Mouse (Mus musculus) kidney, adult 18-20 months (tissue): Measurements from ENCODE around the gene Col27a1.
A peak's percentile ranks its signal among the peaks of the same experiment; 100 is the strongest.

Experiments
- DNase-seq: peaks from one replicate; pipeline ENCODE4 v3.0.0; 2021

The Col27a1 gene

GRCm38 (mm10) chr4:63213907-63214621 lies at the start of gene Col27a1:
Gene Col27a1, plus strand, starts transcription at chr4:63214004.
- DNase-seq: peak; percentile 42

- DNase-seq: peak; percentile 60
These were observed 48.2 kb upstream of the Col27a1 start for GRCm38 (mm10) chr4:63165636-63166035.

GRCm38 (mm10) chr4:63166323-63166722 lies 47.5 kb upstream of the Col27a1 start:
- DNase-seq: no peak

- peak; percentile 55 for DNase-seq
These were observed 43.7 kb upstream of the Col27a1 start for GRCm38 (mm10) chr4:63170061-63170460.

- DNase-seq: peak; percentile 49
These were observed 42.7 kb upstream of the Col27a1 start for GRCm38 (mm10) chr4:63171122-63171521.

GRCm38 (mm10) chr4:63171969-63172685 lies 41.7 kb upstream of the Col27a1 start, which contains the start of gene Kif12:
Gene Kif12, minus strand, starts transcription at chr4:63172131.
- peak; percentile 87 for DNase-seq

GRCm38 (mm10) chr4:63181556-63181955 lies 32.2 kb upstream of the Col27a1 start:
- DNase-seq: peak; percentile 72

- DNase-seq: peak; percentile 46
These were observed 27.4 kb upstream of the Col27a1 start for GRCm38 (mm10) chr4:63186281-63186870.

- DNase-seq: no peak
These were observed 22.2 kb upstream of the Col27a1 start for GRCm38 (mm10) chr4:63191641-63192040.

- no peak for DNase-seq
These were observed 19.4 kb upstream of the Col27a1 start for GRCm38 (mm10) chr4:63194366-63194765.

GRCm38 (mm10) chr4:63199366-63199765 lies 14.4 kb upstream of the Col27a1 start:
- DNase-seq: no peak

GRCm38 (mm10) chr4:63203874-63204273 lies 9.9 kb upstream of the Col27a1 start:
- no peak for DNase-seq

GRCm38 (mm10) chr4:63205583-63205982 lies 8.2 kb upstream of the Col27a1 start:
- no peak for DNase-seq

- peak; percentile 83 for DNase-seq
These were observed 1.6 kb downstream of the Col27a1 start for GRCm38 (mm10) chr4:63215185-63215992.

- DNase-seq: peak; percentile 71
These were observed 2.3 kb downstream of the Col27a1 start for GRCm38 (mm10) chr4:63215993-63216531.

- peak; percentile 48 for DNase-seq
These were observed 2.8 kb downstream of the Col27a1 start for GRCm38 (mm10) chr4:63216566-63216965.

GRCm38 (mm10) chr4:63217513-63217912 lies 3.7 kb downstream of the Col27a1 start:
- no peak for DNase-seq

GRCm38 (mm10) chr4:63219059-63219458 lies 5.3 kb downstream of the Col27a1 start:
- DNase-seq: no peak

GRCm38 (mm10) chr4:63219635-63220034 lies 5.8 kb downstream of the Col27a1 start:
- no peak for DNase-seq

GRCm38 (mm10) chr4:63221096-63221958 lies 7.5 kb downstream of the Col27a1 start:
- peak; percentile 64 for DNase-seq

GRCm38 (mm10) chr4:63222246-63222645 lies 8.4 kb downstream of the Col27a1 start:
- DNase-seq: peak; percentile 49

- no peak for DNase-seq
These were observed 11.6 kb downstream of the Col27a1 start for GRCm38 (mm10) chr4:63225373-63225772.
